Mouse (Mus musculus): ENCODE measurements around the gene Tcl1. TPM values are rescaled to one million over a fixed set of nuclear protein-coding genes. Genes with fewer than 3 reads are reported as not detected.

The Tcl1 gene
- not detected in 2 replicates for polyA plus RNA-seq (2014; fragmentation: Nextera tagmentation; extraction: Ambion mirVana)

- no peak within 1 kb of the TSS for H3K4me2 ChIP-seq (replicated peaks; ENCODE audit: low read depth, low read length)
- no peaks in the 10 kb centered on the region for H3K4me1 ChIP-seq (ENCODE audit: control insufficient read depth, insufficient read depth, low read length)
- no peak within 1 kb of the TSS for H3K9ac ChIP-seq (replicated peaks; ENCODE audit: low read depth, low read length)
- no peak for ATAC-seq (ENCODE audit: insufficient number of reproducible peaks, insufficient read depth, low FRiP score, low read depth)
- WGBS, result 87% methylated on average over 22 of the region's 22 CpGs
- H3K27ac ChIP-seq (ENCODE audit: low read length), result no peak within 1 kb of the TSS
- H3K36me3 ChIP-seq (ENCODE audit: control insufficient read depth, insufficient read depth, low read length), result no peaks in the 10 kb centered on the region
- no peaks in the 10 kb centered on the region for H3K9me3 ChIP-seq (ENCODE audit: control insufficient read depth, low read depth, low read length)
- no peak within 1 kb of the TSS for H3K4me3 ChIP-seq (ENCODE audit: low read depth, low read length)
- no peaks in the 10 kb centered on the region for H3K27me3 ChIP-seq (ENCODE audit: control insufficient read depth, insufficient read depth, low read length)
Observed at GRCm38 (mm10) chr12:105222601-105223319, at the start of gene Tcl1. TSS of gene Tcl1 (minus strand) at chr12:105222793.

GRCm38 (mm10) chr12:105271016-105271965, 48.7 kb upstream of the Tcl1 start:
- H3K9me3 ChIP-seq (ENCODE audit: control insufficient read depth, low read depth, low read length), result no peaks in the 10 kb centered on the region
- WGBS, result 45% methylated on average over 17 of the region's 17 CpGs
- no peaks in the 10 kb centered on the region for H3K4me1 ChIP-seq (ENCODE audit: control insufficient read depth, insufficient read depth, low read length)
- no peak overlapping the region for H3K9ac ChIP-seq (replicated peaks; ENCODE audit: low read depth, low read length)
- no peak overlapping the region for H3K4me3 ChIP-seq (ENCODE audit: low read depth, low read length)
- H3K36me3 ChIP-seq (ENCODE audit: control insufficient read depth, insufficient read depth, low read length), result no peaks in the 10 kb centered on the region
- H3K27ac ChIP-seq (ENCODE audit: low read length), result no peak overlapping the region
- H3K27me3 ChIP-seq (ENCODE audit: control insufficient read depth, insufficient read depth, low read length), result no peaks in the 10 kb centered on the region
- no peak overlapping the region for H3K4me2 ChIP-seq (replicated peaks; ENCODE audit: low read depth, low read length)
- no peak for ATAC-seq (ENCODE audit: insufficient number of reproducible peaks, insufficient read depth, low FRiP score, low read depth)

GRCm38 (mm10) chr12:105267076-105267475, 44.5 kb upstream of the Tcl1 start:
- no peak overlapping the region for H3K4me3 ChIP-seq (ENCODE audit: low read depth, low read length)
- 78% methylated on average over 5 of the region's 5 CpGs for WGBS
- H3K9me3 ChIP-seq (ENCODE audit: control insufficient read depth, low read depth, low read length), result no peaks in the 10 kb centered on the region
- no peaks in the 10 kb centered on the region for H3K4me1 ChIP-seq (ENCODE audit: control insufficient read depth, insufficient read depth, low read length)
- no peaks in the 10 kb centered on the region for H3K36me3 ChIP-seq (ENCODE audit: control insufficient read depth, insufficient read depth, low read length)
- H3K27me3 ChIP-seq (ENCODE audit: control insufficient read depth, insufficient read depth, low read length), result no peaks in the 10 kb centered on the region
- no peak overlapping the region for H3K9ac ChIP-seq (replicated peaks; ENCODE audit: low read depth, low read length)
- H3K27ac ChIP-seq (ENCODE audit: low read length), result no peak overlapping the region
- no peak for ATAC-seq (ENCODE audit: insufficient number of reproducible peaks, insufficient read depth, low FRiP score, low read depth)
- H3K4me2 ChIP-seq (replicated peaks; ENCODE audit: low read depth, low read length), result no peak overlapping the region

- no peak overlapping the region for H3K4me2 ChIP-seq (replicated peaks; ENCODE audit: low read depth, low read length)
- H3K36me3 ChIP-seq (ENCODE audit: control insufficient read depth, insufficient read depth, low read length), result no peaks in the 10 kb centered on the region
- 6% methylated on average over 3 of the region's 3 CpGs for WGBS
- ATAC-seq (ENCODE audit: insufficient number of reproducible peaks, insufficient read depth, low FRiP score, low read depth), result no peak
- no peak overlapping the region for H3K9ac ChIP-seq (replicated peaks; ENCODE audit: low read depth, low read length)
- no peak overlapping the region for H3K4me3 ChIP-seq (ENCODE audit: low read depth, low read length)
- no peak overlapping the region for H3K27ac ChIP-seq (ENCODE audit: low read length)
- no peaks in the 10 kb centered on the region for H3K9me3 ChIP-seq (ENCODE audit: control insufficient read depth, low read depth, low read length)
- no peaks in the 10 kb centered on the region for H3K27me3 ChIP-seq (ENCODE audit: control insufficient read depth, insufficient read depth, low read length)
- no peaks in the 10 kb centered on the region for H3K4me1 ChIP-seq (ENCODE audit: control insufficient read depth, insufficient read depth, low read length)
Observed at GRCm38 (mm10) chr12:105266096-105266495, 43.5 kb upstream of the Tcl1 start.

GRCm38 (mm10) chr12:105259221-105259620, 36.6 kb upstream of the Tcl1 start:
- ATAC-seq (ENCODE audit: insufficient number of reproducible peaks, insufficient read depth, low FRiP score, low read depth), result no peak
- H3K27me3 ChIP-seq (ENCODE audit: control insufficient read depth, insufficient read depth, low read length), result no peaks in the 10 kb centered on the region
- 37% methylated on average over 4 of the region's 4 CpGs for WGBS

GRCm38 (mm10) chr12:105258787-105259186, 36.2 kb upstream of the Tcl1 start:
- H3K4me1 ChIP-seq (ENCODE audit: control insufficient read depth, insufficient read depth, low read length), result no peaks in the 10 kb centered on the region
- H3K27ac ChIP-seq (ENCODE audit: low read length), result no peak overlapping the region
- no peak overlapping the region for H3K4me3 ChIP-seq (ENCODE audit: low read depth, low read length)
- WGBS, result 8% methylated on average over 9 of the region's 9 CpGs
- no peak for ATAC-seq (ENCODE audit: insufficient number of reproducible peaks, insufficient read depth, low FRiP score, low read depth)
- no peak overlapping the region for H3K4me2 ChIP-seq (replicated peaks; ENCODE audit: low read depth, low read length)
- H3K9me3 ChIP-seq (ENCODE audit: control insufficient read depth, low read depth, low read length), result no peaks in the 10 kb centered on the region
- H3K9ac ChIP-seq (replicated peaks; ENCODE audit: low read depth, low read length), result no peak overlapping the region
- H3K36me3 ChIP-seq (ENCODE audit: control insufficient read depth, insufficient read depth, low read length), result no peaks in the 10 kb centered on the region
- H3K27me3 ChIP-seq (ENCODE audit: control insufficient read depth, insufficient read depth, low read length), result no peaks in the 10 kb centered on the region

More at GRCm38 (mm10) chr12:105259221-105259620, 36.6 kb upstream of the Tcl1 start:
- Histone ChIP-seq H3K4me2 (replicated peaks; ENCODE audit: low read depth, low read length) (no peak overlapping the region), H3K27ac (ENCODE audit: low read length) (no peak overlapping the region), H3K4me3 (ENCODE audit: low read depth, low read length) (no peak overlapping the region), H3K9ac (replicated peaks; ENCODE audit: low read depth, low read length) (no peak overlapping the region), H3K36me3 (ENCODE audit: control insufficient read depth, insufficient read depth, low read length) (no peaks in the 10 kb centered on the region), H3K9me3 (ENCODE audit: control insufficient read depth, low read depth, low read length) (no peaks in the 10 kb centered on the region), H3K4me1 (ENCODE audit: control insufficient read depth, insufficient read depth, low read length) (no peaks in the 10 kb centered on the region)

- ATAC-seq (ENCODE audit: insufficient number of reproducible peaks, insufficient read depth, low FRiP score, low read depth), result 0 out of 2 replicates have a peak, but pooled peaks have one; percentile 18
- no peaks in the 10 kb centered on the region for H3K9me3 ChIP-seq (ENCODE audit: control insufficient read depth, low read depth, low read length)
- H3K27me3 ChIP-seq (ENCODE audit: control insufficient read depth, insufficient read depth, low read length), result no peaks in the 10 kb centered on the region
- 93% methylated on average over 3 of the region's 3 CpGs for WGBS
- no peaks in the 10 kb centered on the region for H3K36me3 ChIP-seq (ENCODE audit: control insufficient read depth, insufficient read depth, low read length)
- no peak overlapping the region for H3K9ac ChIP-seq (replicated peaks; ENCODE audit: low read depth, low read length)
- H3K4me1 ChIP-seq (ENCODE audit: control insufficient read depth, insufficient read depth, low read length), result peaks cover 1% of the 10 kb centered on the region
- no peak overlapping the region for H3K4me2 ChIP-seq (replicated peaks; ENCODE audit: low read depth, low read length)
- no peak overlapping the region for H3K4me3 ChIP-seq (ENCODE audit: low read depth, low read length)
- H3K27ac ChIP-seq (ENCODE audit: low read length), result no peak overlapping the region
Observed at GRCm38 (mm10) chr12:105253796-105254195, 31.2 kb upstream of the Tcl1 start.

- H3K27me3 ChIP-seq (ENCODE audit: control insufficient read depth, insufficient read depth, low read length), result no peaks in the 10 kb centered on the region
- H3K4me2 ChIP-seq (replicated peaks; ENCODE audit: low read depth, low read length), result peak overlapping the region; percentile 29
- H3K9ac ChIP-seq (replicated peaks; ENCODE audit: low read depth, low read length), result no peak overlapping the region
- no peaks in the 10 kb centered on the region for H3K9me3 ChIP-seq (ENCODE audit: control insufficient read depth, low read depth, low read length)
- 2% methylated on average over 9 of the region's 9 CpGs for WGBS
- peaks cover 9% of the 10 kb centered on the region for H3K4me1 ChIP-seq (ENCODE audit: control insufficient read depth, insufficient read depth, low read length)
- H3K27ac ChIP-seq (ENCODE audit: low read length), result no peak overlapping the region; the same call in 1 of the 2 replicates
- no peak overlapping the region for H3K4me3 ChIP-seq (ENCODE audit: low read depth, low read length)
- H3K36me3 ChIP-seq (ENCODE audit: control insufficient read depth, insufficient read depth, low read length), result no peaks in the 10 kb centered on the region
- ATAC-seq (ENCODE audit: insufficient number of reproducible peaks, insufficient read depth, low FRiP score, low read depth), result peak; percentile 67; the same call in 1 of the 2 replicates
Observed at GRCm38 (mm10) chr12:105248763-105249233, 26.2 kb upstream of the Tcl1 start.
